Mouse (Mus musculus): ENCODE results near the gene Bach2. TPM values are rescaled to one million over a fixed set of nuclear protein-coding genes. Genes with fewer than 3 reads are reported as not detected.

Bach2 gene
- polyA plus RNA-seq, 1 experiment from 2014 or later = 0.17 TPM

DNA sequence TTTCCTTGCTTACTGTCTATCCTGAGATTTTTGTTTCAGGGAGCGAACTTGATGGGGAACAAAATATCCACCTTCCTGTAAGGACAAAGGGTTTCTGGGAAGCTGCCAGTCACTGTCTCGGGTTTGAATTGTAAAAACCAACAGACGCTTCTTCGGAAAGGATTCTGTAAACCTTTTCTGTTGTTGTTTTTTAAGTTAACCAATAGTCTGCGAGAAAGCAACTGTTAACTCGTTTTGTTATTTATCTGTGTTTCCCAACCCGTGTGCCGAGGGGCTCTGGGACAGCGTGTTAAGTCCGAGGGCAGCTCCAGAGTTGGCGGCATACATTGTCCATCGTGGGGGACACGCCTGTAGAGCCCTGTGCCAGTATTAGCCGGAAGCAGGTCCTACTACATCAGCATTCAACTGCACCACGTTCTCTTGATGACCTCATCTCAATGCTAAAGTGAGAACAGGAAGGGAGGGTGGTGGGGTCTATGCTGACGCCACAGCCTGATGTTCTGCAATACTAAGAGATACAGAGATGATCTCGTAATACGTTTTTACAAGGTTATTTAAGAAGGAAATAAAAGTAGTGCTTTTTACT, 113.2 kb downstream of the Bach2 start:
- Histone ChIP-seq H3K4me3 (ENCODE audit: inconsistent target) (no peak overlapping the region), H3K27ac (no peak overlapping the region), H3K36me3 (ENCODE audit: inconsistent target) (no peaks in the 10 kb centered on the region), H3K79me2 (ENCODE audit: inconsistent target) (no peaks in the 10 kb centered on the region)
- 59% methylated on average over 18 of the region's 18 CpGs for WGBS (ENCODE audit: missing documents)

DNA sequence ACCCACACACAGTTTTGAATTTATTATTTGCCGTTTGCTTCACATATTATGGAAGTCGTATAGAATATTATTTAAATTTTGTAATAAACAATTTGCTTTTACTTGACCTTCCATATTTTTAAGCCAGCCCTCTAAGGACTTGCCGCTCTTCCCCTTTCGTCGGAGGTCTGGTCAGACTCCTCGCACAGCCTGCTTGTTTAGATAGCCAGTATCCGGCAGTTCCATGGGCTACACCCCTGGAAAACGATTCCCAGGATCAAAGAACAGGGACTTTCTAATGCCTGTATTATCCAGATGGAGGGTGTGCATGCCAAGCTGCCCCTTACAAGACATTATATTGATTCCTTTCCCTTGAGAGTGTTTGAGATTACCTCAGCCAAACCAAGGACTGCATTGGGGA, 113.8 kb downstream of the Bach2 start:
- WGBS (ENCODE audit: missing documents) = 33% methylated on average over 7 of the region's 8 CpGs
- Histone ChIP-seq H3K36me3 (ENCODE audit: inconsistent target) (no peaks in the 10 kb centered on the region), H3K79me2 (ENCODE audit: inconsistent target) (no peaks in the 10 kb centered on the region), H3K4me3 (ENCODE audit: inconsistent target) (no peak overlapping the region), H3K27ac (peak overlapping the region; percentile 33)

DNA sequence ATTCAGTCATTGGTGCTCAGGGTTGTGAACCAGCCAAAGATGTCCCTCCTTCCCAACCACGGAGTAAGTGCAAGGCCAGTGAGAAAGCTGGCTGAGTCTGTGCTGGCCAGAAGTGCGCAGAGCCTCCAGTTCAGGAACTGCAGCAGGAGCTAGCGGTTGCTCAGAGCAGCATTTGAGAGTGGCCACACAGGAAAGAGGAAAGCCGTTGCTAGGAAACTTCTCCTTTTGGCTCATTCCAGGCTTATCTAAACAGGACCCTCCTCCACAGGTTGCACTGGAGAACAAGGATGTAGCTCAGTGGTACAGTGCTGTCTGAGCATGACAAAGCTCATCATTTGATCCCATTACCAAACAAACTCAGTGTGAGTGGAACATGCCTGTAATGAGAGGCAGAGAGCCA, 114.2 kb downstream of the Bach2 start:
- H3K79me2 ChIP-seq (ENCODE audit: inconsistent target) = no peaks in the 10 kb centered on the region
- H3K27ac ChIP-seq = peak overlapping the region; percentile 33
- 3% methylated on average over 4 of the region's 4 CpGs for WGBS (ENCODE audit: missing documents)
- no peak overlapping the region for H3K4me3 ChIP-seq (ENCODE audit: inconsistent target)
- H3K36me3 ChIP-seq (ENCODE audit: inconsistent target) = no peaks in the 10 kb centered on the region

DNA sequence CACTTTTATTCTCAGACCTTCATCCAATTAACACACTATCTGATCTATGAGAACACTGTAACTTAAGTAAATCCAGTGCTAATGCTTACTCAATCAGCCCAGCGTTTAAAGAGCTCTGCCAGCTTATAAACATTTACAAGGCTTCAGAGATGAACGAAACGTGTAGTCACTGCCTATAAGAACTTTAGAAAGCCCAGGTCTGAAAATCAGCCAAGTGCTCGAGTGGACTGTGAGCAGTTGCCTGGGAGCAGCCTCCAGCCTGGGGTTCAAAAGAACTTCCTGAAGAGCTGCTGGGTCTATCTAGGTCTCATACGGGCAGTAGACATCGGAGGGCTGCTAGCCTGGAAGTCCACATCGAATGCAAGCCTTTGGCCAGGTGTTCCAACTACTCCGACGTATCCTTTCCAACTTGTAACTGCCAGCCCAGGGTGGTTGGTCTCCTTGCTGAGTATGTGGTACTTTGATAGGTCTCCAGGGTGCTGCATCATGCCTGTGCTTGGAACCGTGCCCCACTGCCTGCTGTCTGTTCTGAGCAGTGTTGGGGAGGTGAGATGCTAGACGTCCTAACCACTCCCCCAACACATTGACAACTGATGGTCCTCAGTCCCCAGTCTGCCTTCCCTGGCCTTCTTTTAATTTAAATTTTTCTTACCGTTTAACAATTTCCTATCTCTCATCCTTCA, 117.5 kb downstream of the Bach2 start:
- H3K27ac ChIP-seq = no peak overlapping the region
- H3K79me2 ChIP-seq (ENCODE audit: inconsistent target) = no peaks in the 10 kb centered on the region
- H3K36me3 ChIP-seq (ENCODE audit: inconsistent target) = no peaks in the 10 kb centered on the region
- WGBS (ENCODE audit: missing documents) = 48% methylated on average over 12 of the region's 12 CpGs
- no peak overlapping the region for H3K4me3 ChIP-seq (ENCODE audit: inconsistent target)

DNA sequence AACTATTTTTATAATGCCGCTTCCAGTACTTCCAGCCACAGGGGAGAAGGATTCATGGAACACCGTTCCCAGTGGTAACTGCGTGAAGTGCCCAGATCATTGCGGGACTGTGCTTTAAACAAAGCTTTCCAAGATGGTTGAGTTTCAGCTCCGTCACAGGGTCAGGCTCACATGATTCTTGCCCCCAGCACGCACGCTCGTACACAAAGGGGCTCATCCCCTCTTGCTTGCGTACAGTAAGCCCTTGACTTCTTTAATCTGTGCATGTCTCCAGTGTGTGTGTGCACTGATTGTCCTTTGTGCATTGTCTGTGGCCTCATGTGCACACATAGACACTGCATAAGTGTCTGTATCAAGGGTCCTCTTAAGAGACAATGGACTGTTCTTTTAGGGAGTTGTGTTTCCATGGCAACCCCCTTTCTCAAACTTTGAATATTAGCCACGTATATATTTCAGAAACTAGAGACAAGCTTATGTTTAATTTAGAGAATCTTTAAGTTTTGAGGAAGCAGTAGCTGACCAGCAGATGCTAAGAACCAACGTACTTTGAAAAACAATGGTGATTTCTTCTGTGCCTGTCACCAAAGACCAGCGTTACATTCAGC, 119.5 kb downstream of the Bach2 start:
- Histone ChIP-seq H3K4me3 (ENCODE audit: inconsistent target) (no peak overlapping the region), H3K79me2 (ENCODE audit: inconsistent target) (no peaks in the 10 kb centered on the region), H3K36me3 (ENCODE audit: inconsistent target) (no peaks in the 10 kb centered on the region), H3K27ac (peak overlapping the region; percentile 88)
- WGBS (ENCODE audit: missing documents) = 71% methylated on average over 11 of the region's 12 CpGs

DNA sequence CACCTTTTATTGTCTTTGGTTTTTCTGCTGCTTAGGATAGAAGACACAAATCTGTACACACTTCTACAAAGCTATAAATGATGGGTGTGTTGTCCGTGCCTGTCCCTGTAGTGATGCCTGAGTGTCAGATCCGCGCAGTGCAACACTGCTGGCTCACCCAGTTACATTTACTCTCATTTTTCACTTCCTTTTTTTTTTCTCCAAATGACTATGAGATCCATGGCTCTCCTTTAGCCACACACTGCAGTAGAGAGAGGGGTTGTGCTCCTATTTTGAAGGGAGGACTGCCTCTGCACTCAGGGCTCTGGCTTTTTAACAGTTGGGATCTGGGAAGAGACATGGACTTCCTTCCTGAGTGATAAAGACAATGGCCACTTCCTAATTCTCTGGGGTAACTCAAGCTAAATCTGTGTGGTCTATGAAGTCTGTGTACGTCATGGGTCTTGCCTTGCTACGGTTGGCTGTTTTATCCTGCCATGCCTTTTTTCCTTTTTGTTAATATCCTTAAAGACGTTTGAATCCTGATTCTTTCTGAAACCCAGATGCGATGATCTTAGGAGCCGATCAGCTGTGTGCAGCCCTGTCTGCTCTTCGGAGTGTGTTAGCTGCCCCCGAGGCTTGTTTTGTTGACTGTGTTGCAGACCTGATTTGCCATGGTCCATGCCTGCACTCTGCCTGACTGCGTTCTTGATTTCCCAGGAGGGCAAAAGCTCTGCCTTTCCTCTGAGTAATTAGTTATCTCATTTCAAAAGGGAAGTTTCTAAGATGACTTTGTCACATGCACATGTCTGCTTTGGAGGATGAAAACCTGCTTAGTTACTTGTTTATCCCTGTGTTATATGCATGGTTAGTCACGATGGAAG, 120.2 kb downstream of the Bach2 start:
- WGBS (ENCODE audit: missing documents) = 42% methylated on average over 12 of the region's 12 CpGs
- peak overlapping the region; percentile 88 for H3K27ac ChIP-seq
- no peaks in the 10 kb centered on the region for H3K79me2 ChIP-seq (ENCODE audit: inconsistent target)
- no peaks in the 10 kb centered on the region for H3K36me3 ChIP-seq (ENCODE audit: inconsistent target)
- no peak overlapping the region for H3K4me3 ChIP-seq (ENCODE audit: inconsistent target)

DNA sequence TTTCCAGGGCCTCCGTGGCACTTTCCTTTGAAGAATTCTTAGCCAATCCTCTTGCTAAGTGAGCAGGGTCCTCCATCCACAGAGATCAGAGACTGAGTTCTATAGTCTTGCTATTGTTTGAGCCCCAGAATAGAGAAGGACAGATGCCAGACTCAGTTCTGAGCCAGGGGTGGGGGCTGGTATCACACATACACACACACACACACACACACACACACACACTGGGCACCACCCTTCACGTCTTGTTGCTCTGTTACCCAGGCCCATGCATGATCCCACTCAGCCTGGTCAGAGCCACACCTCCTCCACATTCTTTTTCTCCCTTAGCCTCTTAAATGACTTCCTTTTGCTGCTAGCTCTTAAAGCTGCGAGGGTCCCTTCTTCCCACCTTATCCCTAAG, 121.0 kb downstream of the Bach2 start:
- Histone ChIP-seq H3K79me2 (ENCODE audit: inconsistent target) (no peaks in the 10 kb centered on the region), H3K27ac (peak overlapping the region; percentile 88)
- whole genome bisulfite sequencing (ENCODE audit: missing documents) = 84% methylated on average over 3 of the region's 3 CpGs

DNA sequence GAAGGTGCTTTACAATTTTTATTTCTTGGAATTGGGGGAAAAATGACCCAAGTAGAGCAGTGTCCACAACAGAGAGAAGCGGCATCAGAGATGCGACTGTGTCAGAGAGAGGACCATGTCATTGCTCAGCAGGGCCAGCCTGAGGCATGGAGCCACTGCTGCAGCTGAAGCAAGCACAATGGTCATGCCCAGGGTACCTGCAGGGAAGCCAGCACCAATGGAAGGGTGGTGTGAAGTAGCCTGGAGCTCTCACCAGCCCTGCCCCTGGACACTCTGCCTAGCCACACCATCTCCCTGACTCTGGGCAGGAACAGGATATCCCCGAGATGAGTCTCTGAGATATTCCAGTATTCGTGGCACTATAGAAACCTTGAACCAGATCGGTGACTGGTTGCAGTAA, 121.9 kb downstream of the Bach2 start:
- no peaks in the 10 kb centered on the region for H3K79me2 ChIP-seq (ENCODE audit: inconsistent target)
- H3K4me3 ChIP-seq (ENCODE audit: inconsistent target) = no peak overlapping the region
- H3K27ac ChIP-seq = no peak overlapping the region
- H3K36me3 ChIP-seq (ENCODE audit: inconsistent target) = no peaks in the 10 kb centered on the region
- WGBS (ENCODE audit: missing documents) = 96% methylated on average over 5 of the region's 5 CpGs

More for the DNA sequence above, 121.0 kb downstream of the Bach2 start:
- Histone ChIP-seq H3K36me3 (ENCODE audit: inconsistent target) (no peaks in the 10 kb centered on the region), H3K4me3 (ENCODE audit: inconsistent target) (no peak overlapping the region)

DNA sequence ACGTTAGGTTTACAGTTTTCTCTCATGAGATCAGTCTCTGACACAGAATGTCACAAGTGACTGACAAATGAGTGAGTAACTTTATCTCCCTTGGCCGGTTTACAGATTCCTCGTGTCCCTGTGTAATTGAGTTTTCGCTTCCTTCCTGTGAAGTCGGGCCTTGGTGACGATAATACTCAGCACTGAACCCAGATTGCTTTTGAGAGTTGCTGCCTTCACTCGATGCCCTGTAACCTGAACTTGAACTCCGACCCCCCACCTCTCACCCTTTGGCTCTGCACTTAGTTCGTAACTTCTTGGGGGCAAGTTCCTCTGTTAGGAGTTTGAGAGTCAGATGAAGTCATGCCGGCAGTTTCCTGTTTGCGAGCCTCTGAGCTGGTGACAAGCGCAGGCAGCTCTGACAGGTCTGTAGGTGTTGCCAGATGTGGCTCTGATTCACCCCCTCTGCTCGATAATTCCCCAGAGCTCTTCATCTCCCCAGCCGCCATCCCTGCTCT, 124.9 kb downstream of the Bach2 start:
- 23% methylated on average over 13 of the region's 14 CpGs for WGBS (ENCODE audit: missing documents)
- Histone ChIP-seq H3K4me3 (ENCODE audit: inconsistent target) (no peak overlapping the region), H3K36me3 (ENCODE audit: inconsistent target) (no peaks in the 10 kb centered on the region), H3K27ac (peak overlapping the region; percentile 69), H3K79me2 (ENCODE audit: inconsistent target) (no peaks in the 10 kb centered on the region)

DNA sequence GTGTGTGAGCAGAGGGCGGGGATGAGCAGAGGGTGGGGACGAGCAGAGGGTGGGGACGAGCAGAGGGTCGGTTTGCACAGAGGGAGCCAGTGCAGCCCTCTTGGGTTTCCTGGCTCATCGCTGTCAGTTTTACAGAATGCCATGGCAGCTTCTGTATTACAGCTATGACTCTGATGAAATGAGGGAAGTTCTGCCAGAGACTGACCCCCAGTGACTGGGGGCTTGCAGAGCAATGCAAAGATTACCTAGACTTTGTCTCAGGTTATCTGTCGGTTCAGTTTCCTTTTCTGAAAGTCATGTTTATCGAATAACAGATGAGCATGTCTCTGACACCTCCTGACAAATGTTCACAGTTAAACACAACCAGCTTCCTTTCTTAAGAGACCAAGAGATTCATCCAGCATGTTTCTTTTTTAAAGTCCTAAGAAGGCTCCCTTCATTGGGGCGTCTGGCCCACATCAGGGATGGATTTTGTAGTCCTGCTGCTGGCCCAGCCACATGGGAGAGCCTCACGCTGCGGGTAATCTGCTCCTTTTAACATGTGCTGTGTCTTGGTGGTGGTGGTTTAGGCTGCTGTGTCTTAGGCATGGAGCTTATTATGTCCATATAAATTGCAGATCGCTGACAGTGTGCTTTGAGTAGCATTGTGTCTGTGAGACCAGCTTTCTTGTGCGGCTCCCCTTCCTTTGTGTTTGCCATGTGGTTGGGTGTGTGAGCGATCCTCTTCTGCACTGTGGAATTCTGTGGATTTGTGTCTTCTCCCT, 126.7 kb downstream of the Bach2 start:
- Histone ChIP-seq H3K79me2 (ENCODE audit: inconsistent target) (no peaks in the 10 kb centered on the region), H3K27ac (peak overlapping the region; percentile 32), H3K4me3 (ENCODE audit: inconsistent target) (no peak overlapping the region), H3K36me3 (ENCODE audit: inconsistent target) (no peaks in the 10 kb centered on the region)
- 54% methylated on average over 13 of the region's 13 CpGs for WGBS (ENCODE audit: missing documents)

DNA sequence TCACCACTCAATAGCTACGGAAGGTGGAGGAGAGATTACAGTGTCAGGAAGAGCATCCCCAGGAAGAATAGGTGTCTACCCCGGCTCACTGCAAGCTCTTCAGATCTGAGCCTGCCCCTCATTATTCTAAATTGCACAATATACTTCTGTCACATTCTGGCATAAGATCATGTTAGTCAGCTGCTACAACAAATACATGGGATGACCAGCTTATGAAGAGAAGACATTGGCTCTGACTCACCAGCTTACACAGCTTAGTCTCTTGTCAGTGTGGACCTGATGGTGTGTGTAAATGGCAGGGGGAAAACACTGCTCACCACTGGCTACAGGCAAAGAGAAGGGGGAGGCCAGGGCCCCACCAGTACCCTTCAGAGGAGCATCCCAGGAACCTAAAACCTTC, 127.6 kb downstream of the Bach2 start:
- 68% methylated on average over 2 of the region's 2 CpGs for WGBS (ENCODE audit: missing documents)
- H3K79me2 ChIP-seq (ENCODE audit: inconsistent target) = no peaks in the 10 kb centered on the region
- no peak overlapping the region for H3K4me3 ChIP-seq (ENCODE audit: inconsistent target)
- no peaks in the 10 kb centered on the region for H3K36me3 ChIP-seq (ENCODE audit: inconsistent target)
- H3K27ac ChIP-seq = peak overlapping the region; percentile 32

DNA sequence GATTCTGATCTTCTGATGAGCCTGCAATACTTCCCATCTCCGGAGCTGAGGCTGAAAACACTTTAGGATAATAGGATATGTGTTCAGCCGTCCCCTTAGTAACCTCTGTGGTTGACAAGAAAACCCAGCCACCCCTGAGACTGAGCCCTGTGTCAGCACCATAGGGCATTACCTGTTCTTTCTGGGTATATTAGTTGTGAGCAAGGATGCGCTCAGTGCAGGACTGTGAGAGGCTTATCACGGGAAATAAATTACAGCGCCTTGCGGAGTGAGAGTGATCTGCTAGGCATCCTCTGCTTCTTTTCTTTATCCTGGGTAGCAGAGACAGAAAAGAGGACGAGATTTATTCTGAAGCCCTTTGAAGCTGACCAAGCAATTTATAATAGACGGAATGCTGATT, 129.7 kb downstream of the Bach2 start:
- Histone ChIP-seq H3K4me3 (ENCODE audit: inconsistent target) (no peak overlapping the region), H3K27ac (no peak overlapping the region), H3K79me2 (ENCODE audit: inconsistent target) (no peaks in the 10 kb centered on the region), H3K36me3 (ENCODE audit: inconsistent target) (no peaks in the 10 kb centered on the region)
- 91% methylated on average over 8 of the region's 8 CpGs for WGBS (ENCODE audit: missing documents)

DNA sequence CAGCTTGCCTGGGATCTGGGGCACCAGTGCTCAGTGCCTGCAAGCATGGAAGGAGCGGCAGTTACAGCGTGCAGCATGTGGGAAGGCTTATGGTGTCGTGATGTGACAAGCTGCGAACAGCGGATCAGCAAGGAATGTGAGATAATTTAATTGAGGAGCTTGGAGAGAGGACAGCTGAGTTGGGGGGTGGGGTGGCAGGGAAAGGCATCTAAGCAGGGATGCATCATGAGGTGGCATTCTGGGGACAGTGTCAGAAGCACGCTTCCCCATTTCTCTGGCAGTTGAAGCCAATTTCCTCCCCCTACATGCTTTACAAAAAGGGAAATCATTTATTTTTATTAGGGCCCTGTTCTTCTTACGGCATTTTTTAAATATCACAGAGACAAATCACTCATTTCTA, 134.5 kb downstream of the Bach2 start:
- WGBS (ENCODE audit: missing documents) = 3% methylated on average over 7 of the region's 7 CpGs
- no peaks in the 10 kb centered on the region for H3K79me2 ChIP-seq (ENCODE audit: inconsistent target)
- no peak overlapping the region for H3K4me3 ChIP-seq (ENCODE audit: inconsistent target)
- H3K27ac ChIP-seq = peak overlapping the region; percentile 84
- H3K36me3 ChIP-seq (ENCODE audit: inconsistent target) = no peaks in the 10 kb centered on the region

DNA sequence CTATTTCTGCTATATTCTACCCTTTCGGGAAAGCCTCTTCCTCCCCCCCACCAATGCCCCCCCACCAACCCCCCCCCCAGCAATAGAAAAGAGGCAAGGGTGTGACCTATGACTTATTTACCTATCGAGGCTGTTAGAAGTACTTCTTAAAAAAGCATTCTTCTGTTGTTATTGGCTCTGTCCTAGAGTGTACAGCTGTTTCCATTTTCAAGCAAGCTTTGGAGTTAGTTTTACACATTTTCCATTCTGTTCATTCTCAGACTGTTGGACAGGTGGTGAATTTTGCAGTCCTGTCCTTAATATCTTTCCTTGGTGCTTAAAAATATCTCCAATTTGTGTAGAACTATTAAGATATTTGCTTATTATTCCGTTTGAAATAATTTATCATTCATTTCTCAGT, 134.9 kb downstream of the Bach2 start:
- WGBS (ENCODE audit: missing documents) = 29% methylated on average over 3 of the region's 3 CpGs
- Histone ChIP-seq H3K4me3 (ENCODE audit: inconsistent target) (no peak overlapping the region), H3K27ac (peak overlapping the region; percentile 84), H3K36me3 (ENCODE audit: inconsistent target) (no peaks in the 10 kb centered on the region), H3K79me2 (ENCODE audit: inconsistent target) (no peaks in the 10 kb centered on the region)
